Mouse (Mus musculus) brain, embryonic 14.5 days (tissue): ENCODE measurements around the gene Ccdc6.

Experiments
- CTCF ChIP-seq: fragments of 200-500 bp; IDR thresholded peaks from 2 replicates; pipeline ENCODE4 v1.5.1; 2012; ENCODE audit warnings: inconsistent platforms, mild to moderate bottlenecking, moderate library complexity, borderline replicate concordance; ENCODE audit not compliant: insufficient read depth, insufficient read length; ENCODE audit errors: extremely low read depth
- POLR2A ChIP-seq: fragments of 200-500 bp; IDR thresholded peaks from 2 replicates; pipeline ENCODE4 v1.6.1; 2012; ENCODE audit warnings: mild to moderate bottlenecking, inconsistent platforms, borderline replicate concordance; ENCODE audit not compliant: poor library complexity, insufficient read depth, insufficient read length, severe bottlenecking; ENCODE audit errors: extremely low read depth

DNA sequence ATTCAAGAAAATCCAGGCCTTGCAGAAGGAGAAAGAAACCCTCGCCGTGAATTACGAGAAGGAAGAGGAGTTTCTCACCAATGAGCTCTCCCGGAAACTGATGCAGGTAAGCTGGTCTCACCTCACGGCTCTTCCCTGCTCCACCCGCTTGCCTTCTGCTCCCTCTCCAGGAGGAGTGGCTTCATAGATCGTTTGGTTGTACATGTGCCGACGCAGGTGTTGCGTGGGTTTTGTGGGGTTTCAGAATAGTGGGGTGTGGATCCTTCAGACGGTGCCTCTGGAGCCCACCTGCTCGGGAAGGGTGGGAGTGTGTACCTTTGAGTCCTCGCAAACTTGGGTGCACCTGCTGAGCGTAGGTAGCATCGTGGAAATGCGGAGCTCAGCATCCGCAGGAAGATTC lies 45.7 kb downstream of the Ccdc6 start:
- TF ChIP-seq POLR2A: no peak
- TF ChIP-seq CTCF: no peak
